Mouse (Mus musculus) adrenal gland, adult 8-10 months (tissue): Measurements from ENCODE around the gene Thrb. TPM values are rescaled to one million over a fixed set of nuclear protein-coding genes. Genes with fewer than 3 reads are reported as not detected.
"Not testable (repeated sequence)": the region's sequence is repeated elsewhere in the genome, so short reads cannot be mapped to it uniquely, and the experiment has no call there.

Experiments used
- DNase-seq: peaks from one replicate; pipeline ENCODE4 v3.0.0; 2022
- total RNA-seq, 4 experiments: library from RNA; stranded (reverse); gene quantifications; 2 replicates each; pipeline ENCODE4 v1.2.4; 2022

Thrb gene
- total RNA-seq, 4 experiments from 2014 or later, result 36.3 to 86.4 (median 64.4) TPM

- no peak for DNase-seq
These were observed 224.8 kb downstream of the Thrb start for GRCm38 (mm10) chr14:17884884-17885283.

GRCm38 (mm10) chr14:17885320-17885719, 225.3 kb downstream of the Thrb start:
- no peak for DNase-seq

GRCm38 (mm10) chr14:17894791-17895190, 234.7 kb downstream of the Thrb start:
- no peak for DNase-seq

GRCm38 (mm10) chr14:17899733-17900413, 239.8 kb downstream of the Thrb start:
- DNase-seq, result no peak

- no peak for DNase-seq
These were observed 240.3 kb downstream of the Thrb start for GRCm38 (mm10) chr14:17900414-17900795.

GRCm38 (mm10) chr14:17902426-17902825, 242.4 kb downstream of the Thrb start:
- peak; percentile 35 for DNase-seq

- peak; percentile 62 for DNase-seq
These were observed 243.1 kb downstream of the Thrb start for GRCm38 (mm10) chr14:17903121-17903520.

GRCm38 (mm10) chr14:17904554-17904953, 244.5 kb downstream of the Thrb start:
- DNase-seq, result no peak

GRCm38 (mm10) chr14:17905627-17906026, 245.6 kb downstream of the Thrb start:
- DNase-seq, result no peak

- no peak for DNase-seq
These were observed 246.9 kb downstream of the Thrb start for GRCm38 (mm10) chr14:17906931-17907330.

GRCm38 (mm10) chr14:17911157-17911556, 251.1 kb downstream of the Thrb start:
- DNase-seq, result no peak

GRCm38 (mm10) chr14:17912573-17913207, 252.6 kb downstream of the Thrb start:
- no peak for DNase-seq

GRCm38 (mm10) chr14:17915556-17915955, 255.5 kb downstream of the Thrb start:
- no peak for DNase-seq

- DNase-seq, result no peak
These were observed 256.6 kb downstream of the Thrb start for GRCm38 (mm10) chr14:17916651-17917050.

- DNase-seq, result no peak
These were observed 257.2 kb downstream of the Thrb start for GRCm38 (mm10) chr14:17917124-17917763.

GRCm38 (mm10) chr14:17917899-17918298, 257.8 kb downstream of the Thrb start:
- no peak for DNase-seq

GRCm38 (mm10) chr14:17922807-17923704, 263.0 kb downstream of the Thrb start:
- DNase-seq, result no peak

- no peak for DNase-seq
These were observed 267.4 kb downstream of the Thrb start for GRCm38 (mm10) chr14:17927469-17927868.

- DNase-seq, result no peak
These were observed 269.5 kb downstream of the Thrb start for GRCm38 (mm10) chr14:17929585-17929984.

- no peak for DNase-seq
These were observed 273.4 kb downstream of the Thrb start for GRCm38 (mm10) chr14:17933475-17933874.

GRCm38 (mm10) chr14:17934779-17935178, 274.7 kb downstream of the Thrb start:
- DNase-seq, result not testable (repeated sequence)

- DNase-seq, result no peak
These were observed 294.0 kb downstream of the Thrb start for GRCm38 (mm10) chr14:17954038-17954437.

- no peak for DNase-seq
These were observed 299.8 kb downstream of the Thrb start for GRCm38 (mm10) chr14:17959901-17960300.
